Mouse (Mus musculus): Measurements from ENCODE around the gene Sufu.

Sufu gene

GRCm38 (mm10) chr19:46537357-46537756 lies 140.7 kb downstream of the Sufu start:
- DNase-seq = no peak

DNA sequence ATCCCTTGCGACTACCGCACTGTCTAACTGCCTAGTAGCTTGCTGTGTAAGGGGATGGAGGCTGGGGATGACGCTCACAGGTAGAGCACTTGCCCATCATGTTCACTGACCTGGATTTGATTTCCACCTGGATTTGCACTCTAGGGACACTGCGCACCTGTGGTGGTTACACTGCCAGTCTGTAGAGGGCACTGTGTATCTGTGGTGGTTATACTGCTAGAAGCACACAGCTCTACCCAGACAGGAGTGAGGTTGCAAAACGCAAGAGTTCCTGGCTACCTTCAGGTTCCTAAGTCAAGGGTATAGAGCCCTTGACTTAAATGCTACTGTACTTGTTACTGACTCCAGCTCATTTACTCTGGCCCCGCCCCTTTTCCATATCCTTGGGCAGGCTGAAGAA lies 141.5 kb downstream of the Sufu start:
- DNase-seq = no peak
